Mouse (Mus musculus) spleen, adult 2 months (tissue): ENCODE measurements around the gene Hoxb6. TPM values are rescaled to one million over a fixed set of nuclear protein-coding genes. Genes with fewer than 3 reads are reported as not detected.

Experiments used
- DNase-seq, 2 experiments: peaks; one replicate each; pipeline versions ENCODE4 v3.0.0 to v3.0.0-alpha.2; 2012 to 2021; ENCODE audit warnings: low spot score in 2 of 2, low read depth in 1 of 2
- H3K27ac ChIP-seq: fragments of 200-500 bp; 2 replicates; pipeline ENCODE4 v1.5.1; 2012; ENCODE audit warnings: low read length, inconsistent platforms; ENCODE audit not compliant: insufficient read depth
- H3K27me3 ChIP-seq: fragments of 200-500 bp; 2 replicates; pipeline ENCODE4 v1.6.1; 2012; ENCODE audit warnings: mild to moderate bottlenecking, moderate library complexity, low read length, inconsistent platforms; ENCODE audit not compliant: control insufficient read depth, insufficient read depth
- H3K36me3 ChIP-seq: fragments of 200-500 bp; 2 replicates; pipeline ENCODE4 v1.6.1; 2012; ENCODE audit warnings: mild to moderate bottlenecking, low read length, inconsistent platforms; ENCODE audit not compliant: control insufficient read depth, insufficient read depth
- H3K4me1 ChIP-seq: fragments of 200-500 bp; 2 replicates; pipeline ENCODE4 v1.6.1; 2011; ENCODE audit warnings: inconsistent platforms; ENCODE audit not compliant: control insufficient read depth, insufficient read depth, insufficient read length
- H3K4me3 ChIP-seq: fragments of 200-500 bp; 2 replicates; pipeline ENCODE4 v1.5.1; 2011; ENCODE audit warnings: mild to moderate bottlenecking, inconsistent platforms; ENCODE audit not compliant: insufficient read depth, insufficient read length; ENCODE audit errors: extremely low read depth
- CTCF ChIP-seq: fragments of 200-500 bp; IDR thresholded peaks from 2 replicates; pipeline ENCODE4 v1.5.1; 2011; ENCODE audit warnings: mild to moderate bottlenecking, inconsistent platforms; ENCODE audit not compliant: insufficient read depth, insufficient read length, insufficient replicate concordance; ENCODE audit errors: extremely low read depth
- POLR2A ChIP-seq: fragments of 200-500 bp; IDR thresholded peaks from 2 replicates; pipeline ENCODE4 v1.6.1; 2011; ENCODE audit warnings: low read depth, low read length, inconsistent platforms
- WGBS: fragments of 180-500 bp; shearing (Covaris S2); methylation state at CpG from one replicate; pipeline ENCODE4 v1.1.7; 2018; 5-methylcytosine and 5-hydroxymethylcytosine counted together
- polyA plus RNA-seq: library from polyadenylated mRNA; depleted of rRNA; stranded (reverse); fragments of >200 nt; gene quantifications from 2 replicates; pipeline ENCODE4 v1.2.3, GENCODE M21; 2012

The Hoxb6 gene
- polyA plus RNA-seq, 1 experiment = 1.3 TPM

GRCm38 (mm10) chr11:96318368-96319070 is 26.2 kb downstream of the Hoxb6 start:
- peaks cover 13% of the 10 kb centered on the region for H3K27me3 ChIP-seq
- peaks cover 8% of the 10 kb centered on the region for H3K4me1 ChIP-seq
- H3K36me3 ChIP-seq = no peaks in the 10 kb centered on the region
- TF ChIP-seq POLR2A (peak; percentile 15; the same call in 1 of the 2 replicates), CTCF (no peak)
- under 1% methylated on average over 45 of the region's 45 CpGs for WGBS
- H3K4me3 ChIP-seq = peak overlapping the region; percentile 63
- DNase-seq = peak; percentile 30 to 68
- peak overlapping the region; percentile 74 for H3K27ac ChIP-seq

- WGBS = 1% methylated on average over 34 of the region's 34 CpGs
- no peak for DNase-seq
- H3K27me3 ChIP-seq = peaks cover 9% of the 10 kb centered on the region
These were observed 27.0 kb downstream of the Hoxb6 start for GRCm38 (mm10) chr11:96319071-96319902.

GRCm38 (mm10) chr11:96319910-96320309 is 27.6 kb downstream of the Hoxb6 start:
- no peak for DNase-seq
- peaks cover 5% of the 10 kb centered on the region; the same call in 1 of the 2 replicates for H3K27me3 ChIP-seq
- H3K4me3 ChIP-seq = peak overlapping the region; percentile 44
- 18% methylated on average over 29 of the region's 29 CpGs for WGBS
- H3K4me1 ChIP-seq = peaks cover under 1% of the 10 kb centered on the region
- TF ChIP-seq CTCF (no peak), POLR2A (no peak)
- H3K36me3 ChIP-seq = no peaks in the 10 kb centered on the region
- H3K27ac ChIP-seq = no peak overlapping the region

More at GRCm38 (mm10) chr11:96319071-96319902, 27.0 kb downstream of the Hoxb6 start:
- H3K4me3 ChIP-seq = peak overlapping the region; percentile 63
- TF ChIP-seq CTCF (no peak), POLR2A (no peak)
- peaks cover 5% of the 10 kb centered on the region for H3K4me1 ChIP-seq
- no peak overlapping the region for H3K27ac ChIP-seq
- no peaks in the 10 kb centered on the region for H3K36me3 ChIP-seq

- no peak for DNase-seq
- Histone ChIP-seq H3K4me3 (no peak overlapping the region), H3K27me3 (peaks cover 3% of the 10 kb centered on the region; the same call in 1 of the 2 replicates), H3K4me1 (no peaks in the 10 kb centered on the region; the same call in 1 of the 2 replicates), H3K36me3 (no peaks in the 10 kb centered on the region), H3K27ac (no peak overlapping the region)
- 85% methylated on average over 17 of the region's 17 CpGs for WGBS
- no peak for TF ChIP-seq POLR2A
- TF ChIP-seq CTCF = no peak
These were observed 28.4 kb downstream of the Hoxb6 start for GRCm38 (mm10) chr11:96320688-96321087.

GRCm38 (mm10) chr11:96321846-96322245 is 29.6 kb downstream of the Hoxb6 start:
- no peak overlapping the region for H3K27ac ChIP-seq

GRCm38 (mm10) chr11:96322738-96323137 is 30.5 kb downstream of the Hoxb6 start:
- no peak overlapping the region for H3K4me3 ChIP-seq
- H3K4me1 ChIP-seq = no peaks in the 10 kb centered on the region; the same call in 1 of the 2 replicates
- DNase-seq = no peak
- 94% methylated on average over 6 of the region's 6 CpGs for WGBS
- TF ChIP-seq CTCF = no peak
- no peak for TF ChIP-seq POLR2A
- H3K27me3 ChIP-seq = peaks cover 3% of the 10 kb centered on the region; the same call in 1 of the 2 replicates
- no peaks in the 10 kb centered on the region for H3K36me3 ChIP-seq
- H3K27ac ChIP-seq = no peak overlapping the region

More at GRCm38 (mm10) chr11:96321846-96322245, 29.6 kb downstream of the Hoxb6 start:
- no peak overlapping the region for H3K4me3 ChIP-seq
- TF ChIP-seq POLR2A (no peak), CTCF (no peak)
- WGBS = 86% methylated on average over 5 of the region's 5 CpGs
- H3K36me3 ChIP-seq = no peaks in the 10 kb centered on the region
- no peak for DNase-seq
- peaks cover 3% of the 10 kb centered on the region; the same call in 1 of the 2 replicates for H3K27me3 ChIP-seq
- no peaks in the 10 kb centered on the region; the same call in 1 of the 2 replicates for H3K4me1 ChIP-seq
